Mouse (Mus musculus) embryonic fibroblast, embryonic 13.5 days (primary cell): ENCODE results near the gene Tnnt3. TPM values are rescaled to one million over a fixed set of nuclear protein-coding genes. Genes with fewer than 3 reads are reported as not detected.
A peak's percentile ranks its signal among the peaks of the same experiment; 100 is the strongest.

Source experiments
- H3K27ac ChIP-seq: 2 replicates; pipeline ENCODE4 v1.5.1; 2012; ENCODE audit warnings: low read length, control low read depth, inconsistent platforms; ENCODE audit not compliant: insufficient read depth
- H3K4me1 ChIP-seq: 2 replicates; pipeline ENCODE4 v1.6.1; 2011; ENCODE audit warnings: low read length; ENCODE audit not compliant: control insufficient read depth, insufficient read depth
- H3K4me3 ChIP-seq: 2 replicates; pipeline ENCODE4 v1.5.1; 2011; ENCODE audit warnings: mild to moderate bottlenecking, control low read depth, low read length; ENCODE audit not compliant: insufficient read depth
- CTCF ChIP-seq: IDR thresholded peaks from 2 replicates; pipeline ENCODE4 v1.5.1; 2011; ENCODE audit warnings: mild to moderate bottlenecking, control low read depth, low read length, moderate library complexity, borderline replicate concordance; ENCODE audit not compliant: insufficient read depth
- POLR2A ChIP-seq: IDR thresholded peaks from 2 replicates; pipeline ENCODE4 v1.6.1; 2011; ENCODE audit warnings: low read depth, mild to moderate bottlenecking, control low read depth, low read length, moderate library complexity
- polyA plus RNA-seq: library from polyadenylated mRNA; stranded (reverse); fragments of >200 nt; gene quantifications from 2 replicates; pipeline ENCODE4 v1.2.4, GENCODE M21; 2011; ENCODE audit warnings: low read depth; ENCODE audit not compliant: missing spikeins, insufficient read length

Tnnt3 gene
- polyA plus RNA-seq, 1 experiment: 1.4 TPM

GRCm38 (mm10) chr7:142475641-142476040 is 23.0 kb upstream of the Tnnt3 start:
- peak overlapping the region; percentile 55 for H3K27ac ChIP-seq
- TF ChIP-seq CTCF (no peak), POLR2A (no peak)
- peaks cover 17% of the 10 kb centered on the region for H3K4me1 ChIP-seq
- H3K4me3 ChIP-seq: peak overlapping the region; percentile 8

DNA sequence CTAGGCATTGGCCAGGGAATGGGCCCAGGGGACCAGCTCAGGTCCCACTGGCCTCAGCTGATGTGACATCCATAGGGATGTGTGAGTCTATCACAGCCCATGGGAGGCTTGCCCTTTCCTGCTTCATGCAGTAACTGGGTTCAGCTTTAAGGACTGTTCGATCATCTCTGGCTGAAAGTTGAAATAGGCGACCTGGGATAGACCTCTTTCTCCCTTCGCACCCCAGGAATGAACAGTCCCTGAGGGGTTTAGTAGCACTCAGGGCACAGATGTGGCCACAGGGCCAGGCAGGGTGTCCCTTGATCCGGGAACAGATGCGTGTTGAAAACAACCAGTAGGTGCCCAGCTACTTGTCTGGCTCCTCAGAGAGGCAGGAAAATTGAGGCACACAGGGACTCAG is 22.4 kb upstream of the Tnnt3 start:
- TF ChIP-seq POLR2A: no peak
- TF ChIP-seq CTCF: no peak
- Histone ChIP-seq H3K4me3 (peak overlapping the region; percentile 8; the same call in 1 of the 2 replicates), H3K4me1 (peaks cover 22% of the 10 kb centered on the region), H3K27ac (peak overlapping the region; percentile 55)

DNA sequence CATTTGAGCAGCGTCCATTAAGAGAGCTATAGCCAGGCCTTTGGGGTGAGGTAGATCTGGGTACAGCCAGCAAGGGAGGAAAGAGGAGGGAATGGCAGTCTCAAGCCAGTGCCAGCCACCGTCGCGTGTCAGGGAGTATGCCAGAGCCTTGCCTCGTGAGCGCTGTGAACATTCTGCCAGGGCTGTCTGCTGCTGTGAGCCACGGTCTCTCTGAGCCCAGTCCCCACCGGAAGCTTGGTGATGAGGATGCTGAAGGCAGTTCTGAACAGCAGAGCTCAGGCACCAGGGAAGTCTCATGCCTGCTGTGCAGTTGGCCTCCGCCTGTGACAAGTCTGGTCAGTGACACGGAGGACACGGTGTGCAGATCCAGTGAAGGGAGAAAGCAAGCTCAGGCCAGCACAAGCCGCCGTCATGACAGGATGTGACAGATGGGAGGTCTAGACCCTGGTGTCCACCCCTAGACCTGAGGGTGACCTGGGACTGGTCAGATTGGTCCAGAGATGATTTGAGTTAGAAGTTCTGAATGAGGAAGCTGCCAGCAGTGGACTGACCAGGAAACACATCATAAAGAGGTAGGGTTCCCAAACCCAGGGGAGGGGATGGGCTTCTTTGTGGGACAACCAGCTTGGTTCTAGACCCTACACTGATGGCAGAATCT is 21.7 kb upstream of the Tnnt3 start:
- Histone ChIP-seq H3K27ac (peak overlapping the region; percentile 55), H3K4me3 (no peak overlapping the region), H3K4me1 (peaks cover 22% of the 10 kb centered on the region)
- TF ChIP-seq POLR2A: 0 out of 2 replicates have a peak, but pooled peaks have one; percentile 11
- TF ChIP-seq CTCF: no peak

- no peak overlapping the region for H3K4me3 ChIP-seq
- peaks cover 22% of the 10 kb centered on the region for H3K4me1 ChIP-seq
- peak overlapping the region; percentile 55; the same call in 1 of the 2 replicates for H3K27ac ChIP-seq
- no peak for TF ChIP-seq CTCF
- TF ChIP-seq POLR2A: no peak
Measured at GRCm38 (mm10) chr7:142478001-142478400, 20.6 kb upstream of the Tnnt3 start.

GRCm38 (mm10) chr7:142478574-142478973 is 20.1 kb upstream of the Tnnt3 start:
- no peak for TF ChIP-seq POLR2A
- no peak for TF ChIP-seq CTCF
- peaks cover 26% of the 10 kb centered on the region for H3K4me1 ChIP-seq
- no peak overlapping the region for H3K4me3 ChIP-seq
- peak overlapping the region; percentile 12 for H3K27ac ChIP-seq

GRCm38 (mm10) chr7:142479307-142479706 is 19.3 kb upstream of the Tnnt3 start:
- peak overlapping the region; percentile 96; the same call in 1 of the 2 replicates for H3K27ac ChIP-seq
- H3K4me3 ChIP-seq: no peak overlapping the region
- TF ChIP-seq CTCF (no peak), POLR2A (no peak)
- peaks cover 30% of the 10 kb centered on the region for H3K4me1 ChIP-seq

GRCm38 (mm10) chr7:142479886-142480285 is 18.8 kb upstream of the Tnnt3 start:
- Histone ChIP-seq H3K27ac (peak overlapping the region; percentile 96), H3K4me1 (peaks cover 33% of the 10 kb centered on the region)
- TF ChIP-seq POLR2A: no peak

GRCm38 (mm10) chr7:142480661-142481060 is 18.0 kb upstream of the Tnnt3 start:
- Histone ChIP-seq H3K4me1 (peaks cover 38% of the 10 kb centered on the region), H3K27ac (peak overlapping the region; percentile 96), H3K4me3 (no peak overlapping the region)
- TF ChIP-seq CTCF (no peak), POLR2A (no peak)

More at GRCm38 (mm10) chr7:142479886-142480285, 18.8 kb upstream of the Tnnt3 start:
- no peak overlapping the region for H3K4me3 ChIP-seq

GRCm38 (mm10) chr7:142481186-142481567 is 17.5 kb upstream of the Tnnt3 start:
- peaks cover 38% of the 10 kb centered on the region for H3K4me1 ChIP-seq
- H3K4me3 ChIP-seq: no peak overlapping the region
- TF ChIP-seq POLR2A: 0 out of 2 replicates have a peak, but pooled peaks have one; percentile 9
- 0 out of 2 replicates have a peak, but pooled peaks have one; percentile 40 for TF ChIP-seq CTCF
- peak overlapping the region; percentile 96 for H3K27ac ChIP-seq

DNA sequence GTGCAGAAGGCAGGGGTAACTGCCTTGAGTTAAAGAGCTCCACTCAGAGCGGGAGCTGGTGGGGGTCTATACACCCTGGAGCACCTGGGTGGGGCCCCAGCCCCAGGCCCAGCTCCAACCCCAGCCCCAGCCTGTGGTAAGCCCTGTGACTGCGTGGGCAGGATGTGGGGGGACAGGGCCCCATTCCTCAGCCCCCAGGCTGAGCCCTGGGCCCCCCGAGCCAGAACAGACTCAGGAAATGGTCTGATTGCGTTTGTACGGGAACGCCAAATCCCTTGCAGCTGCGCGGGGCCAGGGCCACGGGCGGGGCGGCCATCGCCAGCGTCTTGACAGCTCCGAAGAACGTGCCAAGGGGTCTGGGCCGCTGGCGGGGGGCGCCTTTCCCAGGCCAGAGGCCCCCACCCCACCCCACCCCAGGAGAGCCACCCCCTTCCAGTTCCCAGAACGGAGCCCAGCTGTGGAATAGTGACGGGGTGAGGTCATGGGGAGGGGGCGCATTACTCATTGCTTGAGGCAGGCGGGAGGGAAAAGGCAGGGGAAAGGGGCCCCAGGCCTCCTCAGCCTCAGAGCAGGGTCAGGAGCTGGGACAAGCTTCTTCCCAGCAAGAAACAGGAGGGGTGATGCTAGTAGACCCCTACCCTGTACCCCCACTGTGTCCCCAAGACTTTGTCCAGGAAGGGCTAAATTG is 16.9 kb upstream of the Tnnt3 start:
- H3K4me3 ChIP-seq: no peak overlapping the region
- no peak for TF ChIP-seq CTCF
- no peak; the same call in 1 of the 2 replicates for TF ChIP-seq POLR2A
- H3K27ac ChIP-seq: peak overlapping the region; percentile 96
- peaks cover 38% of the 10 kb centered on the region for H3K4me1 ChIP-seq

- no peak overlapping the region for H3K4me3 ChIP-seq
Measured at GRCm38 (mm10) chr7:142482256-142482609, 16.4 kb upstream of the Tnnt3 start.

More at GRCm38 (mm10) chr7:142482256-142482609, 16.4 kb upstream of the Tnnt3 start:
- peak overlapping the region; percentile 96 for H3K27ac ChIP-seq
- TF ChIP-seq POLR2A (peak; percentile 38; the same call in 1 of the 2 replicates), CTCF (no peak)
- peaks cover 38% of the 10 kb centered on the region for H3K4me1 ChIP-seq
